Mouse (Mus musculus) frontal cortex, postnatal 25 days (tissue): ENCODE measurements around the gene Hsf4.
A peak's percentile ranks its signal among the peaks of the same experiment; 100 is the strongest.
"Not testable (repeated sequence)": the region's sequence is repeated elsewhere in the genome, so short reads cannot be mapped to it uniquely, and the experiment has no call there.

Experiments
- DNase-seq, 2 experiments: peaks; one replicate each; pipeline ENCODE4 v3.0.0; 2022; ENCODE audit warnings: low spot score in 2 of 2

The Hsf4 gene

DNA sequence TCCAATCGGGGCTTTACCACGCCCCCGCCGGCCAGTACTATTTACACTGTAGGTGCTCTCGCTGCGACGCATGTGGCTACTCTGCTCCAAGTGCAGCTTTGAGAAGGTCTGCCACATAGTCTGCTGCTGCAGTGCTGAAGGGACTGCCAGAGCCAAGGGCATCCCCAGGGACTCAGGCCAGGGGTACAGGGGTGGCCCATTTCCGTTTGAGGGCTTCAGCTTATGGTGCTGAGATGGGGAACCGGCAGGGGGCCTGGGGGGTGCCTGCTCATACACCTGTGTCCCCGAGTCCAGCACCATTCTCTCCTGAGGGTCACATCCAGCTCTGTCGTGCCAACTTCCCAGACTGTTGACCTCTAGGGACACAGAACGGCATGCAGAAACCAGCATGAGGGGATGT, 15.9 kb downstream of the Hsf4 start:
- no peak for DNase-seq

DNA sequence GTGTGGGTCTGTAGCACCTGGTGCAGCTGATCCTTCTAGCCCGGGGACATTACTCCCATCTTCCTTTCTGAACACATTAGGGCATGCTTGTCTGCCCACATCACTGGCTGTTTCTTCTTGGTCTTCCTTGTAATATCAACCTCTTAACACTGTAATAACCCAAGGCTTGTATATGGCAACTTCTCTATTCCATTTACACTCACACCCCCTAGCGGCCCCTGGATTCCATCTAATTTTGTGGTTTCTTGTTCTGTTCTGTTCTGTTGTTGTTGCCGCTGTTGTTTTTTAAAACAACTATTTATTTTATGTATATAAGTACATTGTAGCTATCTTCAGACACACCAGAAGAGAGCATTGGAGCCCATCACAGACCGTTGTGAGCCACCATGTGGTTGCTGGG, 17.3 kb downstream of the Hsf4 start:
- DNase-seq: no peak

DNA sequence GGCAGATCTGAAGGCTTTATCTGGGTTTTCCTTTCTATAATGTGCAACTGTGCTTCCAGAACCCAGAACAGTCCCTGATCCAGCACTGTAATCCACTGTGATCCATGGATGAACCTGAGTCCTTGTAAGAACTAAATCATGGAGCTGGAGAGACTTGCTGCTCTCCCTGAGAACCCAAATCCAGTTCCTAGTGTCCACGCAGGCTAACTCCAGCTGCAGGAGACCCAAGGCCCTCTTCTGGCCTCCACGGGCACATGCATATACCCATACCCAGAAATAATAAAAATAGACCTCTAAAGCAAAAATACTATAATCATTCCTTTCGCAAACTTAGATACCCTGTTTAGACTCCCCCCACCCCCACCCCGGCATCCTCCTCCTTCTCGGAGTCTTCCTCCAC, 18.6 kb downstream of the Hsf4 start:
- no peak for DNase-seq

DNA sequence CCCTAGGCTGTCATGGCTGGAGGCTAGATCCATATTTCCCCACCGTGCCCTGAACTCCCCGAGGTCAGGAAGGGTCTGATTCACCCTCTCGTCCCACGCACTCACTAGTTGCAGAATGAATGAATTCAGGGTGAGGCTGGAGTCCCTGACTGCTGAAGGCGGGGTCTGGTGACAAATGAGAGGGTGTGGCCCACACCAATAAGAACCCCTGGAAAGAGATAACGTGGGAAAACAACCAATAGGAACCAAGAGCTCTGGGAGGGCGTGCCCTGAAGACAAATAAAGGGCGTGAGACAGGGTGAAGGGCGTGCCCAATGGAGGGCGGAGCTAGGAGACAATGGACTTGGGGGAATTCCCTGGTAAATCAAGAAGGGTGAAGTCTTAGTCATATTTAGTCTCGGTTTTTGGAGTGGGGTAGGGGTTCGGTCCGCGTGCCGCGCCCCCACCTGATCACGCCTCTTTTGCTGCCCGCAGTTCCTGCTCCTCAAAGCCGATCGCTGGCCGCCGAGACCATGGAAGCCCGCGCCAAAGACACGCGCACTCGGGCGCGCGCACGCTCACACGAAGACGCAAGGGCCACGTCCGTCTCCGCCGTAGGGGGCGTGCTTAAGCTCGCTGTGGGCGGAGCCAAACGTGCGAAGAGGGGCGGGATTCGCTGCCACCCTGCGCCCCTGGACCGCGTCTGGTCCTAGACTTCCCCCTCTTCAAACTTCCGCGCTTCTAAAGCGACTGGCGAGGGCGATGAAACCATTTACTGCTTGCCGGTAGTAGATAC, 19.5 kb downstream of the Hsf4 start:
- peak; percentile 91 to 92 for DNase-seq

DNA sequence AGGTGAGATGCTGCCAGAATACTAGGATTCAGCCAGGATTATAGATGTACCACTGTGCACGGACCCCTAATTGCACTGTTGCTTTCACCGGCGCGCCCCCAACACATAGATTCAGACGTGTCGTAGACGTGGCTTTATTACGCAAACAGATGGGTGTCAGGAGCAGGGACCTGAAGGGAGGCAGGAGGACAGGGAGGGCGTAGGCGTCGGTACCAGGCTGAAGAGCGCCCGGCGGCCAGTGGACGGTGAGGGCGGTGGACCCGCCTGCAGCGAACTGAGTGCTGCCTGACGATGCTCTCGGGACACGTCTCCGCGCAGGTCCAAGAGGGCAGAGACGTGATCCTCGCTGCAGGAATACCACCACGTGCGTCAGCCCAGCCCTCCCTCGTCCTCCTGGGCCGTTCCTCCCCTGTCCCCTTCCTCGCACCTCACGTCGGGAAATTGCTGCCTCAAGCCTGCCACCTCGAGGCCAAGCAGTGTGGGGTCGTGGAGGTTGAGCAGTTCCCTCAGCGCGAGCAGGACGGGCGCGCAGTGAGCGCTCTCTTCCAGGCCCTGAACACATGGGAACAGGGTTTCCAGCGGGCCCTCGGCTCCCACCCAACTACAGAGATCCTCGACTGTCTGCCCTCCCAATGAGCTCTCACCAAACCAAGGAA, 20.3 kb downstream of the Hsf4 start, which contains the start of gene 4931428F04Rik:
TSS of gene 4931428F04Rik (minus strand) at position 60 of the 656 bp plus-strand sequence.
- no peak for DNase-seq

DNA sequence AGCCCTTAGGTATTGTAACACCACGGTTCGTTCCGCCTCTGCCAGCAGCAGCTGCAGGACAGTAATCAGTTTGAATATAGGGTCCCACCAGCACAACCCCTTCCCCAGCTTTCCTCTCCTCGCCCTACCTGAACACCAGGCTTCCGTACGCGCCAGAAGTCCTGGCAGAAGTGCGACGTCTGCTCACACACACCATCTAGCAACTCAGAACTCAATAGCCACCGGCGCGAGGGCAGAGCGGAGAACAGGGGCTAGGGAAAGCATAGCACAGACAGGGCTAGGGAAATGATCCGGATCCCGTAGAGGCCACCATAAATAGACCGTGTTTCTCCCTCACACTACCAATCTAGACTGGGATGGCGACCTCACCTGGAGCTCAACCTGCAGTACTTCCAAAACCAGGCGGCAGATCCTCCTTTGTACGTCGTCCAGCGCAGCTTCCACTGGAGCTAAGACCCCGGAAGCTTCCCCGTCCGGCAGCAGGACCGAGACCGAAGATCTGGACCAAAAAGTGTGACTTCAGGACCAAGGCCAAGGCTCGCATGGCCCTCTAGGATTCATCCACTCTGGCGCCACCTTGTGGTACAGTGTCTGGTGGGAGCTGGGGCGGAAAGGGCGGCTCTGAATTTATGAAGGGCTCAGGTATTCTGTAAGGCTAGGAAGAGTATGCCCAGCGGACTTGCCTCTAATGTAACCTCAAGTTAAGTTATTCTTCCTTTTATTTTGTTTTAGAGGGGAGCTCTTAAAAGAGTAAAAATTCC, 21.1 kb downstream of the Hsf4 start:
- peak; percentile 59 to 72 for DNase-seq

DNA sequence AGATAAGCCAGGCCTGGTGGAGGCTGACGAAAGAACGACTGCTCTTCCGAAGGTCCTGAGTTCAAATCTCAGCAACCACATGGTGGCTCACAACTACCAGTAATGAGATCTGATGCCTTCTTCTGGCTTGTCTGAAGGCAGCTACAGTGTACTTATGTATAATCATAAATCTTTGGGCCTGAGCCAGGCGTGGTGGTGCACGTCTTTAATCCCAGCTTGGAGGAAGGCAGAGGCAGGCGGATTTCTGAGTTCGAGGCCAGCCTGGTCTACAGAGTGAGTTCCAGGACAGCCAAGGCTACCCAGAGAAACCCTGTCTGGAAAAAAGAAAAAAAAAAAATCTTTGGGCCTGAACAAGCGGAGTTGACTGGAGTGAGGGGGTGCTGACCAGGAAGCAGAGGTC, 21.8 kb downstream of the Hsf4 start:
- DNase-seq: not testable (repeated sequence)

DNA sequence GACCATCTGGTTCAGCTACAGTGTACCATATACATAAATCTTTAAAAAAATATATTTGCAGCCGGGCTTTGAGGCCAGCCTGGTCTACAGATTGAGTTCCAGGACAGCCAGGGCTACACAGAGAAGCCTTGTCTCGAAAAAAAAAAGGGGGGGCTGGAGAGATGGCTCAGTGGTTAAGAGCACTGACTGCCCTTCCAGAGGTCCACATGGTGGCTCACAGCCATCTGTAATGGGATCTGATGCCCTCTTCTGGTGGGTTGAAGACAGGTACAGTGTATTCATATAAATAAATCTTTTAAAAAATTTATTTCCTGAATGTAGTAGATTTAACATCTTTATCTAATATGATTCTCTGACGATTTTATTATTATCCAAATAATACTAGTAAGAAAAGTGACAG, 22.2 kb downstream of the Hsf4 start:
- not testable (repeated sequence) for DNase-seq

DNA sequence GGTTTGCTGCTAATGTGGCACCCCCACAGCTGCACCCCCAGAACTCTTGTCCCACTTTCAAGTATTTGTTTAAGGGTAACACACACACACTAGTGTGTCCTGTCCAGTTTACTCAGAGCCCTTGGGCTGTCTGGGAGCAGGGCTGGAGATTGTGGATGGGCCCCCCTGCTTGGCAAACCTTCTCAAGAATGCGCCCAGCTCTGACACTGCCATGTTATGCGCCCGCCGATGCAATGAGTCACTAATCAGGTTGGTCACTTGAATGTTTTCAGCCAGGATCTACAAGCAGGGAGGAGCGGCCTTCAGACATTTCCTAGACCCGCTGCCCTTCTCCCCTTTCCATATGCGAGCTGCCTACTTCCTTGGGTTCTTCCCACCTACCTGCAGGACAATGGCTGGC, 22.9 kb downstream of the Hsf4 start:
- no peak for DNase-seq

DNA sequence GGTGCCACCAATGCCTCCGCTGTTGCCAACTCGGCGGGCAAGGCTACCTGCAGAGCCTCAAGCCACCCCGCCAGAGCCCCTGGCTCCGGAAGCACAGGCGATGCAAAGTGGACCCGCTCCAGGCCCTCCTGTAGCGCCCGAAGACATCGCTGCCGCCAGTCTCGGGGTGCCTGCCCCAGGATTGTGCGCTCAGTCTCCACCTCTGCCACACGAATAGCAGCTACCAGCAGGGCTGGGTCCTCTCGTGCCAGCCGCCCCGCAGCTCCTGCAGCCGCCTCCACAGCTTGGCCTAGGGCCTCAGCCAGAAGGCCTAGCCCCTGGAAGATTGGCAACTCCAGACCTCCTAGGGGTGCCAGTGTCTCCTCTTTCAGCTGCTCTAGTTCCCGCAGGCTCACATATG, 23.8 kb downstream of the Hsf4 start:
- no peak for DNase-seq

DNA sequence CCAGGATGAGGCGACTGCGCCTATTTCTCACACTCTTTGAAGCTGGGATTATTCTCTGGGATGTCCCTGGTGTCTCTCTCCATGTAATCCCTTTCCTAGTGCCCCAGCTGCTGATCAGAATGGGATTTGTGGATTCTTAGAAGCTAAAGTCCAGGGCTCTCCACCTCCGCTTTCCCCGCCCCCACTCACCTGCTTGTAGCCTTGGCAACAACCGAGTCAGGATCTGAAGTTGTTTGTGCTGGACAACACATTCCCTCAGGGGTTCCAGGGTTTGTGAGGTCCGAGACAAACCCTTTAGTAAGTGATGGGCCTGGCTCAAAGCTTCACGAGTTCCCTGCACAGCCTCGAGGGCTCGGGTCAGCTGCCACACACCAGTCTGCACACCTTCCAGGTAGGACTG, 25.2 kb downstream of the Hsf4 start:
- DNase-seq: no peak

DNA sequence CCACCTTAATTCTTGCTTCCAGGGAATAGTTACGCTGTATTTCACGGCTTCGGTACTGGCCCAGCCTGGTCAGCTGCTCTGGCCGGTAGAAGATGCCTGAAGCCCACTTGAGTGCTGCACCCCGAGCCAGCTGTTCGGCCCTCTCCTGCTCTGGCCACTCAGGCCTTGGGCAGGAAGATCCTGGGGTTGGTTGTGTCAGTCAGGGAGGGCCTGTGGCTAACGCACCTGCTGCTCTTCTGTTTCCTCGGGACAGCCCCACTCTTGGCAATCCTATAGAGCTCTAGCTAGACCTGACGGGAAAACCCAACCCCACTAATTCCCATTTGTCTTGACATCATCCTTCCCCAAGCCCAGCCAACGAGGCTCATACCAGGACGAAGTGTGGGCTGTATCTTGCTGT, 25.7 kb downstream of the Hsf4 start:
- no peak for DNase-seq

DNA sequence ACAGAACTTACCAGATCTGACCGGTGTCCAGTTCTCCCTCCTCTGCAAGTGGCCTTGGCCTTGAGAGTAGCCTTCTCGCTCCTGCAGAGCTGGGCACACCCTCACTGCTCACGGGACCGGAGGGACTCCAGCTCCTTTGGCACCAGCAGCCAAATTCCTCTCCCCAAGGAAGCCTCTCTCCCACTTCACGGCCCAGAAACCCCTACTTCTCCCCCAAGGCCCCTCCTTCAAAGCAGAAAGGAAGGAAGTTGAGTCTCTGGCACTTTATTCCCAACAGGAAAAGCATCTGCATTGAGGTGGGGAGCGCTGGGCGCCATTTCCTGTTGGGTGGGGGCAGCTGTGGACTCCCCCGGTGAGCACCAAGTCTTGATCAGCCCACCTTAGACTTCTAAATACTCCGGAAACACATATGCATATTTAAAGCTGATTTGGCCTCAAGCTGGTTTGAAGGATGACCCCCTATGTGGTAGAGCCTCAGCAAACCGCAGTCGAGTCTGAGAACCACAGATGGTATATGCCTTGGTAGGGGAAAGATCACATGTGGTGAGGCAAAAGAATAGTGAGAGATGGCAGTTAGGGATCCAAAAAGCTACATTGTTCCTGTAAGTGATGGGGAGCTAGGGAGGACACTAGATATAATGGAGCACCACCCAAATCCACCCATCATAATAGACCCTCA, 26.4 kb downstream of the Hsf4 start, which contains the start of gene Exoc3l:
TSS of gene Exoc3l (minus strand) at position 207 of the 679 bp plus-strand sequence.
- no peak for DNase-seq

DNA sequence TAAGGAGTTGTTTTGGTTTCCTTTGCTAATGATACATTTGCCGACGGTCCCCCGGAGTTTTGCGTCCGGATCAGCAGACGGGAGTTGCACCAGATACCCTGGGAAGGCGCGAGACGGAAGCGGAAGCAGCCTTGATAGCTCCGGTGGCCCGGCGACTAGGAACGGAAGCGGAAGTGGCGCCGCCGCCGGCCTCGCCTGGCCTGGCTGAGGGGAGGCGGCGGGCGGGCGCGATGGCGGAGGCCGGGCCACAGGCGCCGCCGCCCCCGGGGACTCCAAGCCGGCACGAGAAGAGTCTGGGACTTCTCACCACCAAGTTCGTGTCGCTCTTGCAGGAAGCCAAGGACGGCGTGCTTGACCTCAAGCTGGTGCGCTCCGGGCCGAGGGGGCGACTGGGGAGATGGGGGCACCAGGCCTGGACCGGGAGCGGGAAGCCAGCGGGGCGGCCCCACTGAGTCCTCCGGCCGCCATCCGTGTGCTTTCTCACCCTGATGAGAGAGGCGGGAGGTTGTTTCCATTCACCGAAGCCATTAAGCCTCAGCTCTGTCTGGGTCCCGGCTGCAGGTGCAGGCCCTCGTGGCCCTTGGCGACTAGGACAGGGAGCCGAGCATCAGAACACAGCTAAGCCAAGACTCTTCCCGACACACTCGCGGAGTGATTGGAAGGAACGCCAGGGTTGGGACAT, 28.1 kb downstream of the Hsf4 start, which contains the start of gene E2f4:
TSS of gene E2f4 (plus strand) at position 153 of the 682 bp plus-strand sequence.
- DNase-seq: peak; percentile 72 to 89

DNA sequence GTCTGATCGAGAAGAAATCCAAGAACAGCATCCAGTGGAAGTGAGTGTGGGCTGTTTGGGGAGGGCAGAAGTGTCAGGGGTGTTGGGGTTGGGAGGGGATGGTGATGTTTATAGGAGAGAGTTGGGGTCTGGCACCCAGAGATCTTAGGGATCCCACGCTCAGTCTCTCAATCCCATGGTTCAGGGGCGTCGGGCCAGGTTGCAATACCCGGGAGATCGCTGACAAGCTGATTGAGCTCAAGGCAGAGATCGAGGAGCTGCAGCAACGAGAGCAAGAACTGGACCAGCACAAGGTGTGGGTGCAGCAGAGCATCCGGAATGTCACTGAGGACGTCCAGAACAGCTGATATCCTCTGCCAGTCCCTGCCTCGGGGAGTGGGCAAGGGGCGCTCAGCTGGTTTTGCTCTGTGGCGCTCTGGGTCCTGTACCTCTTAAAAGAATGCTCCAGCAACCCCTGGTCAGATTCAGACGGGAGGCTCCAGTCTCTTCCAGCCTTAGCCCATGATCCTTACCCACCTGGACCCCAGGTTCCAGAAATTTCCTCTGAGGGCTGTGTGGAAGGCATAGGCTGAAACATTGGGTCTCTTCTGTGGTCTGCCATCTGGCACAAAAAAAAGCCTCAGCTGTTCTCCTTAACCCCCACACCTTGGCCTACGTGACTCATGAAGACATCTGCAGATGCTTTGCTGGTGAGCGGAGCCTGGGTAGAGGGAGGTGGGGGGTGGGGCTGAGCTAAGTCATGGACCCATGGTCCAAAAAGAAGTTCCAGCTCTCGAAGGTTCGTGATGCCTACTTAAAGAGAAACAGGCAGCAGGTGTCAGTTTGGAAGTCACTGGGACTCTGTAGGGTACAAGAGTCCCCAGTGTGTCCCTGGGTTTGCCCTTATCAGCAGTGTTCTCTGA, 29.0 kb downstream of the Hsf4 start:
- DNase-seq: no peak

DNA sequence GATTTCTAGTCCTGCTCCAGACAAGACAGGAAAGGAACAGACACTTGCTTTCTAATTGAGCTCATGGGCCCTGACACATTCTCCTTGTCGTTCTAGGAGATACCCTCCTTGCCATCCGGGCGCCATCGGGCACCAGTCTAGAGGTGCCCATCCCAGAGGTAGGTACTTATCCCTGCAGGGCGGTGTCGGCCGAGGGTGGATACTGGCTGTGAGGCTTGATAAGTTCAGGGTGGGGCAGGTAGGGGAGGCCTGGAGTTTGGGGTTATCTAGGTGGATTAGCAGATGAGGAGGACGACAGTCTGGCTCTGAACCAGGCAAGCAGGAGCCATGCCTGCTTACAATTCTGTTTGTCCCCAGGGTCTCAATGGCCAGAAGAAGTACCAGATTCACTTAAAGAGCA, 30.4 kb downstream of the Hsf4 start:
- DNase-seq: no peak

DNA sequence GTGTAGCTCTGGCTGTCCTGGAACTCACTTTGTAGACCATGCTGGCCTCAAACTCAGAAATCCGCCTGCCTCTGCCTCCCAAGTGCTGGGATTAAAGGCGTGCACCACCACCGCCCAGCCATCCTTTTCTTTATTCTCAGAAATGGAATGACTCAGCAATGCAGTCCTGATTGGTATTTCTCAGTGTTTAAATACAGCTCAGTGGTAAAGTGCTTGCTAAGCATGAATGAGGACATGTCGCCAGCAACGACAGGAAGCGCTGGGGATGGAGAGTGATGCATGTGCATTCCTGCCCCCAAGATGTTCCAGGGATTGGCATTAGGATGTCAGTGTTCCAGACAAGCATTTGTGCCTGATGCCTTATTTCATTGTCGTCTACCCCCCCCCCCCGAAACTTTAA, 33.8 kb downstream of the Hsf4 start:
- DNase-seq: no peak

DNA sequence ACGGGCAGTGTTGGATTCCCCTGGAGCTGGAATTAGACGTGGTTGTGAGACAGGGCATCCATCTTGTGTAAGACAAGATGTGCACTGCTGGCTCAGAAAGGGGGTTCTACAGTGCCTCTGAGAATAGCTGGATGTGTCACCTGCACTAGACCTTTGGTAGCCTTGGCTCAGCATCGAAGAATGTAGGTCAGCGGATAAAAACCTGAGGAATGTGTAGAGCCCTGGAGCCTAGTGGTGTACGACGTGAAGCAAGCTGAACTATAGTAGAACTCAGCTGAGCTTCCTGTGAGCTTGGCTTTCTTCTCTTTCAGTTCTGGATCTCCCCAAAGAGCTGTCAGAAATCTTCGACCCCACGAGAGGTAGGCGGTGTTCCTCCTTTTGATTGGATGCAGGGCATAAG, 34.3 kb downstream of the Hsf4 start:
- DNase-seq: no peak

DNA sequence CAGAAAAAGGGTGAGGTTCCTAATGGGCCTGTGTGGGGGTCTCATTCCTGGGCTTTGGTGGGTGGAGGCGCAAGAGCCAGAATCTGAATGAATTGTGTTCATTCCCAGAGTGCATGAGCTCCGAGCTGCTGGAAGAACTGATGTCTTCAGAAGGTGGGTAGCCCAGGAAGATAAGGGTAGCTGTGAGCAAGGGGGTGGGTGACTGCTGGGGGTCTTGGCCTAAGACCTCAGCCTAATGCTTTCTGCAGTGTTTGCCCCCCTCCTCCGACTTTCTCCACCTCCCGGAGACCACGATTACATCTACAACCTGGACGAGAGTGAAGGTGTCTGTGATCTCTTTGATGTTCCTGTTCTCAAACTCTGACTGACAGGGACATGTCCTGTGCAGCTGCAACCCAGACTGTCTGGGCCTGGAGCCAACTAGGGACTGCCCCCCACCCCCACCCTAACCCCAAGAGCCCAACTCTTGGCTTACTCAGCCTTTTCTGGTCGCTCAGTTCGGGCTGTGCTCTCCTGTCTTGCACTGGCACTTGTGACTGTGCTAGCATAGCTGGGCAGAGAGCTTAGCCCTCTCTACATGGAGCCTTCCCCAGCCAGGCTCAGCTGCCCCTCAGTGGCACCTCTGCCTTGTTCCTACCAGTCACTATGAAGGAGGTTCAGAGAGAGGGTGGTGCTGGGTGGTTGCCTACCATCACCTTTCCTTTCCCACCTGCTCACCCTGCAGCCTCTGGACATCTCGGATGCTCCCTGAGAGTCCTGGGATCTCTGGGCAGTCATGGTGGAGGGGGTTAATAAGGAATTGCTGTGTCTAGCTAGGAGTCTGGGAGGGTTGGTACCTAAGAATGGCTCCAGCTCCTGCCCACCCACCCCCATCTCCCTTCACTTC, 35.0 kb downstream of the Hsf4 start:
- no peak for DNase-seq
